Mouse (Mus musculus) 3134 (cell line): ENCODE data around the gene Iqschfp.

Experiments
- DNase-seq: peaks from one replicate; pipeline ENCODE4 v3.0.0-alpha.2; 2011; ENCODE audit warnings: low spot score; ENCODE audit not compliant: insufficient read length; ENCODE audit errors: extremely low read depth

The Iqschfp gene

GRCm38 (mm10) chr3:68669418-68669974 lies 777.5 kb downstream of the Iqschfp start:
- peak; percentile 56 for DNase-seq

GRCm38 (mm10) chr3:68674721-68675120 lies 782.7 kb downstream of the Iqschfp start:
- no peak for DNase-seq

- no peak for DNase-seq
Observed at GRCm38 (mm10) chr3:68675216-68675835, 783.3 kb downstream of the Iqschfp start.
